Comparison of ENCODE assay signal across 10 mouse cellular contexts in the genomic region with DNA sequence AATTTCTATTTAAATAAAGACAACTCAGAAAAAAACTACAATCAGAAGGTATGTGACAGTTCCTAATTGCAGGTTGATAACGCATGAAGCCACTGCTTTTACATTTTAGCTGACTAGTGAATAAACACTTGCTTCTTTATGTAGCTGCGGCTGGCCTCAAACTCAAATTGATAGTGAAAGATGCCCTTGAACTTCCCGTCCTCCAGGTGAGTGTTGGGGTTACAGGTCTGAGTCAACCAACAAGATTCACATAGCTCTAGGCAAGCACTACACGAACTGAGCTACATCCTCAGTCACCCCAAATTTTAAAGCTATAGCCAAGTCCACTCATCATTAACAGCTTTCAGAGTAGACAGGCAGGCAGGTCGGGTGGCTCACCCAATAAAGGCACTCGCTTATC.
A peak's percentile ranks its signal among the peaks of the same experiment; 100 is the strongest.
DNase-seq lines count a peak whose midpoint lies in the region; ATAC-seq and TF ChIP-seq lines count a peak whose summit lies in the region.
"Had no signal": no experiment of that assay in that cellular context is flagged by ENCODE, and none has a peak within 500 bp of the region (broad histone marks: within the 10 kb centered on the region; RNA-seq: fewer than 3 reads in every experiment).

No protein-coding gene starts in this region.

- peak overlapping the region; percentile 20 for H3K4me2 ChIP-seq in kidney, embryonic 15.5 days
- H3K4me2 ChIP-seq in embryonic facial prominence, embryonic 12.5 days (replicated peaks), result peak overlapping the region; percentile 69
- peak overlapping the region; percentile 79 for H3K4me2 ChIP-seq in hindbrain, embryonic 14.5 days (replicated peaks)
- peak overlapping the region; percentile 21; the same call in 1 of the 2 replicates for H3K4me2 ChIP-seq in midbrain, postnatal 0 days (ENCODE audit: low read depth, low read length, poor library complexity, severe bottlenecking)

- no peak overlapping the region for H3K9ac ChIP-seq in kidney, embryonic 15.5 days
- H3K9ac ChIP-seq in embryonic facial prominence, embryonic 12.5 days, result no peak overlapping the region; the same call in 1 of the 2 replicates
- H3K9ac ChIP-seq in hindbrain, embryonic 14.5 days, result no peak overlapping the region
- H3K9ac ChIP-seq in midbrain, postnatal 0 days (replicated peaks; ENCODE audit: low read length, poor library complexity, severe bottlenecking), result no peak overlapping the region

- peaks cover 5% of the 10 kb centered on the region for H3K27me3 ChIP-seq in kidney, embryonic 15.5 days
- peaks cover 1% of the 10 kb centered on the region; the same call in 1 of the 2 replicates for H3K27me3 ChIP-seq in embryonic facial prominence, embryonic 12.5 days
- H3K27me3 ChIP-seq in hindbrain, embryonic 14.5 days (ENCODE audit: control insufficient read depth, insufficient read depth, low read length), result no peaks in the 10 kb centered on the region
- H3K27me3 ChIP-seq in midbrain, postnatal 0 days (ENCODE audit: insufficient read depth, low read length), result no peaks in the 10 kb centered on the region

- H3K4me1 ChIP-seq in kidney, embryonic 15.5 days, result peaks cover 56% of the 10 kb centered on the region
- peaks cover 51% of the 10 kb centered on the region for H3K4me1 ChIP-seq in embryonic facial prominence, embryonic 12.5 days
- peaks cover 40% of the 10 kb centered on the region for H3K4me1 ChIP-seq in hindbrain, embryonic 14.5 days (replicated peaks; ENCODE audit: control insufficient read depth, insufficient read depth, low read length)
- no peaks in the 10 kb centered on the region for H3K4me1 ChIP-seq in midbrain, postnatal 0 days (ENCODE audit: insufficient read depth, low read length)

- H3K4me3 ChIP-seq in kidney, embryonic 15.5 days (replicated peaks), result no peak overlapping the region
- peak overlapping the region; percentile 30; the same call in 1 of the 2 replicates for H3K4me3 ChIP-seq in embryonic facial prominence, embryonic 12.5 days
- 0 out of 2 replicates have a peak overlapping the region, but pooled peaks have one; percentile 53 for H3K4me3 ChIP-seq in hindbrain, embryonic 14.5 days (replicated peaks; ENCODE audit: low read length)
- H3K4me3 ChIP-seq in midbrain, postnatal 0 days (ENCODE audit: low read depth, low read length), result no peak overlapping the region

- 62% methylated on average over 6 of the region's 6 CpGs for WGBS in kidney, embryonic 15.5 days
- WGBS in embryonic facial prominence, embryonic 12.5 days, result 69% methylated on average over 6 of the region's 6 CpGs
- 65% methylated on average over 6 of the region's 6 CpGs for WGBS in hindbrain, embryonic 14.5 days
- WGBS in midbrain, postnatal 0 days, result 66% methylated on average over 6 of the region's 6 CpGs

- H3K9me3 ChIP-seq in kidney, embryonic 15.5 days (replicated peaks), result no peaks in the 10 kb centered on the region
- no peaks in the 10 kb centered on the region for H3K9me3 ChIP-seq in embryonic facial prominence, embryonic 12.5 days
- H3K9me3 ChIP-seq in hindbrain, embryonic 14.5 days (ENCODE audit: control insufficient read depth, low read length), result no peaks in the 10 kb centered on the region
- H3K9me3 ChIP-seq in midbrain, postnatal 0 days (ENCODE audit: low read length), result no peaks in the 10 kb centered on the region

- no peak for DNase-seq in kidney, postnatal 25 days
- no peak for DNase-seq in hindbrain, embryonic 14.5 days (ENCODE audit: low spot score)
- no peak for DNase-seq in midbrain, postnatal 0 days (ENCODE audit: low spot score)
- DNase-seq in spleen, adult 18-20 months, result no peak
- DNase-seq in kidney, postnatal 14 days, result no peak
- no peak for DNase-seq in frontal cortex, postnatal 14 days (ENCODE audit: low spot score in 2 of 2)
- DNase-seq: cerebellum, adult 2 months had no signal

- no peak overlapping the region for H3K27ac ChIP-seq in kidney, embryonic 15.5 days
- no peak overlapping the region for H3K27ac ChIP-seq in embryonic facial prominence, embryonic 12.5 days
- no peak overlapping the region for H3K27ac ChIP-seq in hindbrain, embryonic 14.5 days
- no peak overlapping the region for H3K27ac ChIP-seq in midbrain, postnatal 0 days (ENCODE audit: low read depth, low read length)
- H3K27ac ChIP-seq: macrophage had no signal

- TF ChIP-seq CTCF in midbrain, postnatal 0 days (IDR thresholded peaks at IDR 0.05), result no peak

- H3K36me3 ChIP-seq in kidney, embryonic 15.5 days, result no peaks in the 10 kb centered on the region
- H3K36me3 ChIP-seq in embryonic facial prominence, embryonic 12.5 days, result 0 out of 2 replicates have a peak, but pooled peaks cover 4% of the 10 kb centered on the region
- H3K36me3 ChIP-seq in hindbrain, embryonic 14.5 days (replicated peaks; ENCODE audit: control insufficient read depth, insufficient read depth), result no peaks in the 10 kb centered on the region
- H3K36me3 ChIP-seq in midbrain, postnatal 0 days (ENCODE audit: insufficient read depth, low read length), result no peaks in the 10 kb centered on the region

- ATAC-seq in kidney, embryonic 15.5 days (replicated peaks; ENCODE audit: low FRiP score), result no peak
- ATAC-seq in embryonic facial prominence, embryonic 12.5 days (ENCODE audit: insufficient number of reproducible peaks, insufficient read depth, low FRiP score, low TSS enrichment), result no peak
- ATAC-seq in hindbrain, embryonic 14.5 days (ENCODE audit: low FRiP score), result no peak
- ATAC-seq in midbrain, postnatal 0 days (ENCODE audit: low FRiP score), result no peak

Comparison
In these comparisons a context has a peak if more than half of its experiments do, and no peak if none do; other contexts are left out.
1. H3K4me2 ChIP-seq: peak in every context shown above with its lines; median percentile 79 in hindbrain, embryonic 14.5 days; 69 in embryonic facial prominence, embryonic 12.5 days; 21 in midbrain, postnatal 0 days; 20 in kidney, embryonic 15.5 days.
2. H3K4me3 ChIP-seq: peak in embryonic facial prominence, embryonic 12.5 days (single experiment) and hindbrain, embryonic 14.5 days (single experiment); none in kidney, embryonic 15.5 days (single experiment) and midbrain, postnatal 0 days (single experiment).